Mouse (Mus musculus) MEL (cell line): ENCODE measurements around the gene Gm20696.

Experiments used
- CHD2 ChIP-seq: IDR thresholded peaks from 2 replicates; pipeline ENCODE4 v1.6.1; 2011; ENCODE audit warnings: low read length, improper control_type of control experiment
- CTCF ChIP-seq, 3 experiments: IDR thresholded peaks in 2 of 3; conservative IDR thresholded peaks in 1 of 3; 2 replicates each; pipeline ENCODE4 v1.5.1; 2011 to 2012; ENCODE audit warnings: low read length in 3 of 3, low read depth in 2 of 3, mild to moderate bottlenecking in 2 of 3, improper control_type of control experiment in 1 of 3, inconsistent platforms in 1 of 3, mixed read lengths in 1 of 3, moderate library complexity in 1 of 3; ENCODE audit not compliant: control insufficient read depth in 1 of 3, insufficient read depth in 1 of 3, poor library complexity in 1 of 3, severe bottlenecking in 1 of 3
- EP300 ChIP-seq, 2 experiments: IDR thresholded peaks; 2 replicates each; pipeline ENCODE4 v1.6.1; 2011; ENCODE audit warnings: improper control_type of control experiment in 2 of 2, low read length in 2 of 2, low read depth in 1 of 2, mild to moderate bottlenecking in 1 of 2
- ETS1 ChIP-seq: IDR thresholded peaks from 2 replicates; pipeline ENCODE4 v1.6.1; 2012; ENCODE audit warnings: low read depth, mild to moderate bottlenecking, inconsistent platforms, low read length, improper control_type of control experiment, moderate library complexity
- GATA1 ChIP-seq: IDR thresholded peaks from 2 replicates; pipeline ENCODE4 v1.6.1; 2011; ENCODE audit warnings: low read depth, low read length, improper control_type of control experiment
- MAZ ChIP-seq: IDR thresholded peaks from 2 replicates; pipeline ENCODE4 v1.6.1; 2012; ENCODE audit warnings: low read depth, mild to moderate bottlenecking, inconsistent platforms, low read length, improper control_type of control experiment
- MEF2A ChIP-seq: IDR thresholded peaks from 2 replicates; pipeline ENCODE4 v1.6.1; 2014; ENCODE audit warnings: low read depth, mild to moderate bottlenecking, inconsistent platforms, low read length, improper control_type of control experiment; ENCODE audit not compliant: poor library complexity, insufficient replicate concordance, severe bottlenecking; ENCODE audit errors: extremely low read depth
- POLR2A ChIP-seq, 2 experiments: IDR thresholded peaks; 2 replicates each; pipeline ENCODE4 v1.6.1; 2011 to 2012; ENCODE audit warnings: low read length in 2 of 2, mild to moderate bottlenecking in 2 of 2, control low read depth in 1 of 2, improper control_type of control experiment in 1 of 2, low read depth in 1 of 2, moderate library complexity in 1 of 2; ENCODE audit not compliant: control insufficient read depth in 1 of 2, insufficient read depth in 1 of 2, poor library complexity in 1 of 2
- USF1 ChIP-seq: IDR thresholded peaks from 2 replicates; pipeline ENCODE4 v1.6.1; 2014; ENCODE audit warnings: low read depth, mild to moderate bottlenecking, inconsistent platforms, low read length, improper control_type of control experiment, moderate library complexity

DNA sequence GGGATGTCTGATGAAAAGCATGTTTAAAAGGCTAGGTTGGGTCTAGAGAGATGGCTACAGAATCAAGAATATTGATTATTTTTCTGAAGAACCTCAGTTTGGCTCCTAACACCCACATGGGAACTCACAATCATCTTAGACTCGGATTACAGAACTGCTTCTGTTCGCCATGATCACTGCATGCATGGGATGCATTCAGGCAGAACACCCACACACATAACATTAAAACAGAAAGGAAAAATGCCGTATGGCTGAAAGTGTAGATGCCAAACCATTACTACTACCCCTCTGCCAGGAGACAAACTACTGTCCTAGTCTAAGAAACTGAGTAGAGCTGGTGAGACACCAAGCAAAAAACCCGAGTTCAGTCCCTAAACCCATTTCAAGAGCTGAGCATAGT, 336.4 kb downstream of the Gm20696 start:
- TF ChIP-seq MEF2A (no peak), USF1 (no peak), MAZ (no peak), ETS1 (no peak), CTCF (IDR thresholded peaks at IDR 0.05 in 2 of 3, conservative IDR thresholded peaks at IDR 0.05 in 1 of 3; ENCODE audit: control insufficient read depth in 1 of 3, insufficient read depth in 1 of 3, low read depth in 2 of 3, low read length in 3 of 3, poor library complexity in 1 of 3, severe bottlenecking in 1 of 3) (no peak), EP300 (IDR thresholded peaks at IDR 0.05; ENCODE audit: low read depth in 1 of 2, low read length in 2 of 2) (no peak), POLR2A (IDR thresholded peaks at IDR 0.05; ENCODE audit: control insufficient read depth in 1 of 2, insufficient read depth in 1 of 2, low read depth in 1 of 2, low read length in 2 of 2, poor library complexity in 1 of 2) (no peak), GATA1 (no peak), CHD2 (no peak)
